Mouse (Mus musculus): ENCODE measurements around the gene Csf2. TPM values are rescaled to one million over a fixed set of nuclear protein-coding genes. Genes with fewer than 3 reads are reported as not detected.

The Csf2 gene
- polyA plus RNA-seq, 1 experiment from 2014 or later = not detected

GRCm38 (mm10) chr11:54247251-54247950 is 2.1 kb downstream of the Csf2 start:
- ATAC-seq (ENCODE audit: low FRiP score, low TSS enrichment) (no peak), DNase-seq (ENCODE audit: low spot score) (no peak)
- Histone ChIP-seq H3K27ac (replicated peaks) (no peak overlapping the region), H3K27me3 (ENCODE audit: control insufficient read depth, insufficient read depth, low read length) (no peaks in the 10 kb centered on the region), H3K4me1 (replicated peaks; ENCODE audit: control insufficient read depth, insufficient read depth) (no peaks in the 10 kb centered on the region), H3K4me2 (replicated peaks; ENCODE audit: low read depth) (no peak overlapping the region), H3K9me3 (ENCODE audit: control insufficient read depth, low read length) (no peaks in the 10 kb centered on the region), H3K9ac (ENCODE audit: low read length) (no peak overlapping the region), H3K36me3 (ENCODE audit: control insufficient read depth, insufficient read depth, low read length) (no peaks in the 10 kb centered on the region), H3K4me3 (ENCODE audit: low read depth, low read length) (no peak overlapping the region)
- 61% methylated on average over 10 of the region's 10 CpGs for WGBS
- TF ChIP-seq EP300 (optimal IDR thresholded peaks at IDR 0.05) (no peak), CTCF (IDR thresholded peaks at IDR 0.05; ENCODE audit: low read depth) (no peak)

DNA sequence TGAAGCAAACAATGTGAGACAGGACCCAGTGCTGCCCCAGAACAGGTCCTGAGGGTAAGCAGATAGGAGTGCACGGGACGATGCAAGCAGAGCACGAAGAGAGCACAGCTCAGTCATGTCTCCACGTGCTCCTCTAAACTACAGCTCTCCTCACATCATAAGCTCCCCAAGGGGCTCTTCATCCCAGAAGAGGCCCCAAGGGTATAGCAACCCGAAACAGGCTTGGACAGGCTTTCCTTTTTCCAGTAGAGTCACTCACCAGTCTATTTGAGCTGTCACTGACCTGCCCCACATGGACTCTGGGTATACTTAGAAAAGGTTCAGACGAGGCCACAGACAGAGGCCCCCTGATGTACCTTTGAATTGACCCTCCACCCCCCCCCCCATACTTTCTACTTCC is 5.0 kb downstream of the Csf2 start:
- no peak for DNase-seq (ENCODE audit: low spot score)

DNA sequence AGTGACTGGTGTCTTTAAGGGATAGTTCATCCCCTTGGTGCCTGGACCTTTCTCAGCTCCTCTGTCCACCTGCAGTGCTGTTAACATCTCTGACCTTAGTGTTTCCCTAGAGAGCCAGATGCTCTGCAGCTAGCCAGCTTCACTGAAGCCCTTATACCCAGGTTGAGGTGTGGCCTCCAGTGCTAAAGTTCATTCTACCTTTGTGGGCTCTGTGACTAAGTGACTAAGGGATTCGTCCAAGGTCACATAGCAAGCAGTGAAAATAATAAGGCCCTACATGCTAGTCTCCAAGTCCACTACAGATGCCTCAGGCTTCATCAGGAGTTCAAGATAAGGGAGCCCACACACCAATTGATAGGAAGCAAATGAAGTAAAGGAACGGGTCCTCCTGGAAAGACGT is 7.0 kb downstream of the Csf2 start:
- Histone ChIP-seq H3K9ac (ENCODE audit: low read length) (no peak overlapping the region), H3K9me3 (ENCODE audit: control insufficient read depth, low read length) (no peaks in the 10 kb centered on the region), H3K36me3 (ENCODE audit: control insufficient read depth, insufficient read depth, low read length) (no peaks in the 10 kb centered on the region), H3K4me3 (ENCODE audit: low read depth, low read length) (no peak overlapping the region), H3K4me1 (replicated peaks; ENCODE audit: control insufficient read depth, insufficient read depth) (no peaks in the 10 kb centered on the region), H3K27me3 (ENCODE audit: control insufficient read depth, insufficient read depth, low read length) (no peaks in the 10 kb centered on the region), H3K4me2 (replicated peaks; ENCODE audit: low read depth) (no peak overlapping the region), H3K27ac (replicated peaks) (no peak overlapping the region)
- no peak for TF ChIP-seq CTCF (IDR thresholded peaks at IDR 0.05; ENCODE audit: low read depth)
- TF ChIP-seq EP300 (optimal IDR thresholded peaks at IDR 0.05) = no peak
- WGBS = 84% methylated on average over 3 of the region's 3 CpGs
- DNase-seq (ENCODE audit: low spot score) (no peak), ATAC-seq (ENCODE audit: low FRiP score, low TSS enrichment) (no peak)

More for the DNA sequence above, 5.0 kb downstream of the Csf2 start:
- H3K9me3 ChIP-seq (ENCODE audit: control insufficient read depth, low read length) = no peaks in the 10 kb centered on the region
- no peak overlapping the region for H3K4me3 ChIP-seq (ENCODE audit: low read depth, low read length)
- 56% methylated on average over 6 of the region's 6 CpGs for WGBS
- no peak overlapping the region for H3K4me2 ChIP-seq (replicated peaks; ENCODE audit: low read depth)
- TF ChIP-seq CTCF (IDR thresholded peaks at IDR 0.05; ENCODE audit: low read depth) (no peak), EP300 (optimal IDR thresholded peaks at IDR 0.05) (no peak)
- no peaks in the 10 kb centered on the region for H3K36me3 ChIP-seq (ENCODE audit: control insufficient read depth, insufficient read depth, low read length)
- no peaks in the 10 kb centered on the region for H3K4me1 ChIP-seq (replicated peaks; ENCODE audit: control insufficient read depth, insufficient read depth)
- no peak overlapping the region for H3K27ac ChIP-seq (replicated peaks)
- no peaks in the 10 kb centered on the region for H3K27me3 ChIP-seq (ENCODE audit: control insufficient read depth, insufficient read depth, low read length)
- no peak for ATAC-seq (ENCODE audit: low FRiP score, low TSS enrichment)
- H3K9ac ChIP-seq (ENCODE audit: low read length) = no peak overlapping the region

GRCm38 (mm10) chr11:54236939-54237338 is 12.5 kb downstream of the Csf2 start:
- H3K4me1 ChIP-seq (replicated peaks; ENCODE audit: control insufficient read depth, insufficient read depth) = no peaks in the 10 kb centered on the region
- DNase-seq (ENCODE audit: low spot score) = no peak
- H3K27ac ChIP-seq (replicated peaks) = no peak overlapping the region
- no peak for TF ChIP-seq EP300 (optimal IDR thresholded peaks at IDR 0.05)
- TF ChIP-seq CTCF (IDR thresholded peaks at IDR 0.05; ENCODE audit: low read depth) = no peak
- 43% methylated on average over 2 of the region's 2 CpGs for WGBS
- H3K4me2 ChIP-seq (replicated peaks; ENCODE audit: low read depth) = no peak overlapping the region
- H3K9ac ChIP-seq (ENCODE audit: low read length) = no peak overlapping the region
- no peaks in the 10 kb centered on the region for H3K36me3 ChIP-seq (ENCODE audit: control insufficient read depth, insufficient read depth, low read length)
- no peak overlapping the region for H3K4me3 ChIP-seq (ENCODE audit: low read depth, low read length)
- no peaks in the 10 kb centered on the region for H3K9me3 ChIP-seq (ENCODE audit: control insufficient read depth, low read length)
- H3K27me3 ChIP-seq (ENCODE audit: control insufficient read depth, insufficient read depth, low read length) = no peaks in the 10 kb centered on the region
- peak; percentile 26; the same call in 1 of the 2 replicates for ATAC-seq (ENCODE audit: low FRiP score, low TSS enrichment)

DNA sequence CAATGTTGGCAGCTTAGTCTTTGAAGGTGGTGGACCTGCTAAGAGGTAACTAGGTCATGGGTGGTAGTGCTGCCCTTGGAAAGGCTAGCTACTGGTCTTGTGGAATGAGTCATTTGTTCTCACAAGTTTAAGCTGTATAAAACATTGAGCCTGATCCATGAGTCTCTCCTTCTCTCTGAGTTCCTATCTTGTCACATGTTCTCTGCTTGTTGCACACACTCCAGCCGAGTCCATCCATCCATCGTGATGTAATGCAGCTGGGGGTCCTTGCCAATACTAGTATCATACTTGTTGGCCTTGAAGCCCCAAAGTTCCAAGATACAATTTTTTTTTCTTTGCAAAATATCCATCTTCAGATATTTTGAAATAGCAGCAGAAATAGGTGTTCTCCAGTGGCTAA is 22.0 kb downstream of the Csf2 start:
- no peaks in the 10 kb centered on the region for H3K4me1 ChIP-seq (replicated peaks; ENCODE audit: control insufficient read depth, insufficient read depth)
- TF ChIP-seq CTCF (IDR thresholded peaks at IDR 0.05; ENCODE audit: low read depth) (no peak), EP300 (optimal IDR thresholded peaks at IDR 0.05) (no peak)
- H3K9me3 ChIP-seq (ENCODE audit: control insufficient read depth, low read length) = no peaks in the 10 kb centered on the region
- H3K36me3 ChIP-seq (ENCODE audit: control insufficient read depth, insufficient read depth, low read length) = no peaks in the 10 kb centered on the region
- DNase-seq (ENCODE audit: low spot score) (no peak), ATAC-seq (ENCODE audit: low FRiP score, low TSS enrichment) (no peak)
- 76% methylated on average over 2 of the region's 2 CpGs for WGBS
- no peak overlapping the region for H3K4me2 ChIP-seq (replicated peaks; ENCODE audit: low read depth)
- no peak overlapping the region for H3K9ac ChIP-seq (ENCODE audit: low read length)
- H3K27ac ChIP-seq (replicated peaks) = no peak overlapping the region
- H3K27me3 ChIP-seq (ENCODE audit: control insufficient read depth, insufficient read depth, low read length) = no peaks in the 10 kb centered on the region
- no peak overlapping the region for H3K4me3 ChIP-seq (ENCODE audit: low read depth, low read length)

DNA sequence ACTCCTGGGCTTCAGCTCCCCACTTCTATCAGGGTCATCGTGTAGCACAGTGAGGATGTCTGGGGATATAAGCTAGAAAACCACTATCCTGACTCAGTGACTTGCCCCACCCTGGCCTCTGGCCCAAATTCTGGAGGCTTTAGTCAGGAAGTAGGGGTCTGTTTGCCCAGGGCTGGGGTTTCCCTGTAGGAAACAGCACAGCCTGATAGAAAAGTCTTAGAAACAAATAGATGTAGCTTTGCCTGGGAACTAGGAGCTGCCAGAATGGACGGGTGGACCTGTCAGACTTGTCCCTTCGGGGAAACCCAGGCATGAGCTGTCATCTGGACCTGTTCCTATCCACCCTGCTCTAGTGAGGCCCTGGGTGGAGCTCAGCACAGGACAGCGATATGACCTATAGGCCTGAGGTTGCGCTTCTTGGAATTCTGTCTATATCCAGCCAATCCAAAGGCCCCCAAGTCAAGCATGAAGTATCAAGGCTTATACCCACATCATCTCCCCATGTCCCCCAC is 24.9 kb downstream of the Csf2 start:
- no peak overlapping the region for H3K9ac ChIP-seq (ENCODE audit: low read length)
- no peaks in the 10 kb centered on the region for H3K27me3 ChIP-seq (ENCODE audit: control insufficient read depth, insufficient read depth, low read length)
- ATAC-seq (ENCODE audit: low FRiP score, low TSS enrichment) = no peak
- H3K4me2 ChIP-seq (replicated peaks; ENCODE audit: low read depth) = no peak overlapping the region
- H3K4me3 ChIP-seq (ENCODE audit: low read depth, low read length) = no peak overlapping the region
- no peaks in the 10 kb centered on the region for H3K4me1 ChIP-seq (replicated peaks; ENCODE audit: control insufficient read depth, insufficient read depth)
- H3K27ac ChIP-seq (replicated peaks) = no peak overlapping the region
- DNase-seq (ENCODE audit: low spot score) = no peak
- WGBS = 80% methylated on average over 5 of the region's 5 CpGs
- H3K9me3 ChIP-seq (ENCODE audit: control insufficient read depth, low read length) = no peaks in the 10 kb centered on the region
- no peak for TF ChIP-seq EP300 (optimal IDR thresholded peaks at IDR 0.05)
- TF ChIP-seq CTCF (IDR thresholded peaks at IDR 0.05; ENCODE audit: low read depth) = no peak
- no peaks in the 10 kb centered on the region for H3K36me3 ChIP-seq (ENCODE audit: control insufficient read depth, insufficient read depth, low read length)

Measured in stomach, postnatal 0 days (tissue).